Mouse (Mus musculus): ENCODE results near the gene Txndc8.

Txndc8 gene

GRCm38 (mm10) chr4:57956029-57956960 is 52.6 kb downstream of the Txndc8 start, which contains the start of gene Txn1:
Txn1 (minus strand) TSS chr4:57956411.
- DNase-seq, result peak; percentile 98

- DNase-seq, result peak; percentile 54 to 56
Measured at GRCm38 (mm10) chr4:57955544-57955958, 53.4 kb downstream of the Txndc8 start.

GRCm38 (mm10) chr4:57954991-57955390 is 53.9 kb downstream of the Txndc8 start:
- DNase-seq, result no peak

- DNase-seq, result no peak
Measured at GRCm38 (mm10) chr4:57954580-57954979, 54.3 kb downstream of the Txndc8 start.

GRCm38 (mm10) chr4:57953796-57954195 is 55.1 kb downstream of the Txndc8 start:
- no peak for DNase-seq

- DNase-seq, result no peak
Measured at GRCm38 (mm10) chr4:57952891-57953290, 56.0 kb downstream of the Txndc8 start.

GRCm38 (mm10) chr4:57952416-57952815 is 56.5 kb downstream of the Txndc8 start:
- DNase-seq, result no peak

- DNase-seq, result no peak
Measured at GRCm38 (mm10) chr4:57949866-57950265, 59.1 kb downstream of the Txndc8 start.

GRCm38 (mm10) chr4:57947476-57947875 is 61.4 kb downstream of the Txndc8 start:
- DNase-seq, result no peak

GRCm38 (mm10) chr4:57947036-57947435 is 61.9 kb downstream of the Txndc8 start:
- no peak for DNase-seq

GRCm38 (mm10) chr4:57942892-57943291 is 66.0 kb downstream of the Txndc8 start:
- no peak for DNase-seq

- no peak for DNase-seq
Measured at GRCm38 (mm10) chr4:57940631-57941030, 68.3 kb downstream of the Txndc8 start.

- no peak for DNase-seq
Measured at GRCm38 (mm10) chr4:57937292-57937691, 71.6 kb downstream of the Txndc8 start.

- no peak for DNase-seq
Measured at GRCm38 (mm10) chr4:57934181-57934580, 74.7 kb downstream of the Txndc8 start.
